Mouse (Mus musculus): ENCODE results near the gene Klhl8. TPM values are rescaled to one million over a fixed set of nuclear protein-coding genes. Genes with fewer than 3 reads are reported as not detected.

Klhl8 gene
- polyA plus RNA-seq, 1 experiment from 2014 or later: 9.7 TPM

DNA sequence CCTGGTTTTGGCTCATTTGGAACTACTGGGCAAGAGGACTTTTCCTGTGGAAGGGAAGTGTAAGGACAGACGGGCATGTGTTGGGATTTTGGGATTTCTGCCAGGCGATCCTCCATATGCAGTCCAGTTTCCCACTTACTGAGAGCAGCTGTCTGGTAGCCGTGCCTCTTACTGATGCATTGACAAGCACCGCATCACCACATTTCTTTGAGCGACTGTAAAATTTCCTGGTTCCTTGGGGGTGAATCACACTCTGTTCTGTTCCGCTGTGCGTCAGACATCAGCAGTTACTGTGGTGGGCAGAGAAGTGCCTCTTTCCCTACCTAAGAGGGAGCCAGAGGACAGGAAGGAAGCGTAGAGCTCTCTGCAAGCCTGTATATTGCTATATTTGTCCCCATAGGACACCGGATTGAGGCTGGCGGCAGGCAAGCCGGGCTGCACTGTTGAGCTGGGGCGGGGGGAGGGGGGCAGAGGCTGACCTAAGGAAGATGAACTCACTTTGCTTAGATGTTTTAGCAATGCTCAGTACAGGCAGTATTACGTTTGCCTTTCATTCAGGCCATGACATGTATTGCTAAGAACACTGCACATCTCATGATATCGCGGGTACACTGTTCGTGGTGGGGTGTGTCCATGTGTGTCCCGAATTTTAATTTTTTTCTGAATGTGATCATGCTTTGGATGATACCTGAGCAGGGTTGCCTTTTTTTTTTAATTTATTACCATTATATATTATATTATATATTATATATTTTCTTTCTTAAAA is 56.8 kb downstream of the Klhl8 start:
- 87% methylated on average over 17 of the region's 17 CpGs for WGBS

DNA sequence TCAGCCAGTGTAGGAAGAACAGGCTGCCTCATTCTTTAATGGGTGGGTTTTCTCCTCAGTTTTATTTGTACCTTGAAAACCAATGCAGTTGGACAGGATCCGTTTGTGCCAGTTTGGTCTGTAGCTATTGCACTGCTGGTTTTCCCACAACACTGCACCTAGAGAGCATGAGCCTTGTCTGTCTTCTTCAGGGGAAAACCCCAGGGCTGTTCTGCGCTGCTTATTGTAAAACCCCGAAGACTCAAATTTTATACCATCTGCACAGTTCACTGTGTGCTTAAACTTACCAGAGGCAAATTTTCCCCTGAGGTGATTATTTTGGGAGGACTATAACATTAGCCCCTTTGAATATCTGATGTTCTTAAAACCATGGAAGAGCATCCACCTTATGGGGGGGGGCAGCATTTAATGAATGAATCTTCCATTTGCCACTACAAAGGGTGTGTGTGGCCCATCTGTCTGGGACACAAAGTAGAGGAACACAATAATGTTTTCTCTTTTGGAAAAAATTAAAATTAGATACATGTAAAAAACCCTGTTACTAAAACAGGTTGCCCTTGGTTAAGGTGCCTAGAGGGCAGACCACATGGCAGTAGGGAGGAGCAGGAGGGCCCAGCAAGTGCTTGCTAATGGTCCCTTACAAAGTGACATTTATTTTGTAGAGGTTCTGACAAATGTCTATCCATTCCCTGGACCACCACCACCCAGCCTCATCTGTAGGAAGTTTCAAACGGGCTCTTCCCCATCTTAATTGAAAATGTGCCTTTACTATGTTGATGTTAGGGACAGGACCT is 58.1 kb downstream of the Klhl8 start:
- no peak for DNase-seq (ENCODE audit: low spot score)
- H3K27ac ChIP-seq: no peak overlapping the region

More for the DNA sequence above, 56.8 kb downstream of the Klhl8 start:
- DNase-seq (ENCODE audit: low spot score): no peak
- Histone ChIP-seq H3K4me3 (no peak overlapping the region), H3K27me3 (ENCODE audit: low read depth, poor library complexity, severe bottlenecking) (no peaks in the 10 kb centered on the region), H3K36me3 (peaks cover 24% of the 10 kb centered on the region), H3K4me1 (peaks cover 5% of the 10 kb centered on the region; the same call in 1 of the 2 replicates), H3K9me3 (replicated peaks) (no peaks in the 10 kb centered on the region), H3K27ac (no peak overlapping the region)

DNA sequence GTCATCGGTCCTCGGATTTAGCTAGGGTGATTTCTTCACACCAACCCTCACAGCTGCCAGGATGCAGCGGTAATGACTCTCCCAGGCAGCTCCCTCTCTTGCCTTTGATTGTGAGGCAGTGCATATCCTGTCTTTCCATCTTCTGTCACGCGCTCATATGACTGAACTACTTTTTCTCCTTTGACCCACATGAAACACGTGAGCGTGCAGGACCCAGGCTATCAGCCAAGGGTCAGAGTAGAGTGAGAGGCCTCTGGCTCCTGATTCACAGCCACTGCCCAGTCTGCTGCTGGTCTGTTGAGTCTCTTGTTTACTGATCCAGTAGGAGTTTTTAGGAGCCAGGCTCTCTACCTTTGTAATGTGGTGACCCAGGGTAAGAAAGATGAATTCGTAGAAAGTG is 62.5 kb downstream of the Klhl8 start:
- Histone ChIP-seq H3K36me3 (peaks cover 43% of the 10 kb centered on the region), H3K27ac (no peak overlapping the region), H3K4me3 (no peak overlapping the region), H3K27me3 (ENCODE audit: low read depth, poor library complexity, severe bottlenecking) (no peaks in the 10 kb centered on the region), H3K4me1 (peaks cover 27% of the 10 kb centered on the region), H3K9me3 (replicated peaks) (no peaks in the 10 kb centered on the region)
- 89% methylated on average over 8 of the region's 8 CpGs for WGBS
- DNase-seq (ENCODE audit: low spot score): no peak

More for the DNA sequence above, 58.1 kb downstream of the Klhl8 start:
- Histone ChIP-seq H3K4me3 (no peak overlapping the region), H3K9me3 (replicated peaks) (no peaks in the 10 kb centered on the region), H3K4me1 (peaks cover 6% of the 10 kb centered on the region; the same call in 1 of the 2 replicates), H3K36me3 (peaks cover 33% of the 10 kb centered on the region), H3K27me3 (ENCODE audit: low read depth, poor library complexity, severe bottlenecking) (no peaks in the 10 kb centered on the region)
- WGBS: 86% methylated on average over 4 of the region's 4 CpGs

DNA sequence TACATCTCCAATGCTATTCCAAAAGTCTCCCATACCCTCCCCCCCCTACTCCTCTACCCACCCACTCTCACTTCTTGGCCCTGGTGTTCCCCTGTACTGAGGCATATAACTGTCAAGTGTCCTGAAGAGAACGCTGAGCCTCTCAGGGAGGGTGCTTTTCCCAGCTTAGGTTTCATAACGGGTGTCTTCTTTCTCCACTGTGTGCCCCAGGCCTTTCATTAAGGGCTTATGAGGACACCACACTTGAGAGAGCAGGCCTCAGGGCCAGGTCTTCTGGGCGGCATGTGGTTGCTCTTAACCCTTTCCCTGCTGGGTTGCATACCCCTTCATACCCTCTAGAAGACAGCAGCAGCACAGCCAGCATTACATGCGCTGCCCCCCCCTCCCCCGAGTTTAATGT is 64.5 kb downstream of the Klhl8 start:
- H3K27ac ChIP-seq: no peak overlapping the region
- H3K9me3 ChIP-seq (replicated peaks): no peaks in the 10 kb centered on the region
- peaks cover 29% of the 10 kb centered on the region for H3K4me1 ChIP-seq
- H3K36me3 ChIP-seq: peaks cover 52% of the 10 kb centered on the region
- H3K4me3 ChIP-seq: no peak overlapping the region
- WGBS: 58% methylated on average over 5 of the region's 5 CpGs
- H3K27me3 ChIP-seq (ENCODE audit: low read depth, poor library complexity, severe bottlenecking): no peaks in the 10 kb centered on the region
- no peak for DNase-seq (ENCODE audit: low spot score)

DNA sequence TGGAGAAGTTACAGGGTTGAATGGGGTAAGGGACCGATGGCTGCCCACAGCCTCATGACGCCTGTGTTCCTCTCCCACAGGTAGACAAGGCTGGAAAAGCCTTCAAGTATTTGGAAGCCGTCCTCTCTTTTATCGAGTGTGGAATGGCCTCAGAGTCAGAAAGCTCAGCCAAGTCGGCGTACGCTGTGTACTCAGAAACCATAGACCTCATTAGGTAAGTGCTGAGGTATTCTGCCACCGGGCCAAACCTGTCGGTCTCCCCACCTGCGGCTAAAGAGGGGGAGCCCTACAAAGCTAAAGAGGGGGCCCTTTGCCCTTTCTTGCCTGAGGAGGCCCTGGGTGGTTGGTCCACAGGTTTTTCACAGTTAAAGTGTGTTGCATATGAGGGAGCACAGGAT is 64.9 kb downstream of the Klhl8 start:
- H3K4me1 ChIP-seq: peaks cover 29% of the 10 kb centered on the region
- H3K27me3 ChIP-seq (ENCODE audit: low read depth, poor library complexity, severe bottlenecking): no peaks in the 10 kb centered on the region
- DNase-seq (ENCODE audit: low spot score): no peak
- no peaks in the 10 kb centered on the region for H3K9me3 ChIP-seq (replicated peaks)
- H3K36me3 ChIP-seq: peaks cover 48% of the 10 kb centered on the region
- H3K27ac ChIP-seq: 0 out of 2 replicates have a peak overlapping the region, but pooled peaks have one; percentile 26
- no peak overlapping the region for H3K4me3 ChIP-seq
- 95% methylated on average over 10 of the region's 10 CpGs for WGBS

DNA sequence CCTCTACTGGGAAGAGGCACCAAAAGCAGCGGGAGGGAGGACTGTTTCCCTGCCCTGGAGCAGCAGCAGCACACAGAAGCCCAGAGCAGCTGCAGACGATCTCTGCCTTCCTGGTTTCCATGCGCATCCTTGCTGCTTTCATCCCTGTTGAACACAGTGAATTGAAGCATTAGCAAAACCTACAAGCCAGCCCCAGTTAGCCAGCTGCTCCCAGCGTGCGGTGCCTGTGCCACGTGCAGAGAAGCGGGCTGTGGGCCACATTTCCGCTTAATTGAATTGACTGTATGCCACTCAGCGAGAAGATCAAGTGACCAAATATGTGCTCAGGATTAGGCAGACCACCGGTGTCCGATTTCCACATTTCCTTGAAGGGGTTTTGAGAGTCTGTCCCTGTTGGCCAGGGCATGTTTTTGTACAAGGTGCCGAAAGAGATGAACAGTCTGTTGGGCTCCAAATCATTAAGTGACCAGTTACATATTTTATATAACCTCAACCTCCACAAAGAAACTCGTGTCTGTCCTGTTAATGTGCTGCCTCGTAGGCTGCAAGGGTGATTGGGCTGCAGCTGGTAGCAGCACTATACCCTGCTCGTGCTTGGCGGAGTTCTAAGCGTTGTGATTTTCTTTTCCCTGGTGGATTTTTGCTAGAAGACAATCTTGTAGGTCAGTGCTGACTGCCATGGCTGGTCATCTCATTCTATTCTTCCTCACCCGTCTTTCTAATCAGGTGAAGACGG is 65.5 kb downstream of the Klhl8 start:
- Histone ChIP-seq H3K36me3 (peaks cover 43% of the 10 kb centered on the region), H3K4me3 (no peak overlapping the region), H3K4me1 (peaks cover 29% of the 10 kb centered on the region), H3K27ac (0 out of 2 replicates have a peak overlapping the region, but pooled peaks have one; percentile 26), H3K27me3 (ENCODE audit: low read depth, poor library complexity, severe bottlenecking) (no peaks in the 10 kb centered on the region), H3K9me3 (replicated peaks) (no peaks in the 10 kb centered on the region)
- WGBS: 80% methylated on average over 19 of the region's 19 CpGs
- DNase-seq (ENCODE audit: low spot score): peak; percentile 49

DNA sequence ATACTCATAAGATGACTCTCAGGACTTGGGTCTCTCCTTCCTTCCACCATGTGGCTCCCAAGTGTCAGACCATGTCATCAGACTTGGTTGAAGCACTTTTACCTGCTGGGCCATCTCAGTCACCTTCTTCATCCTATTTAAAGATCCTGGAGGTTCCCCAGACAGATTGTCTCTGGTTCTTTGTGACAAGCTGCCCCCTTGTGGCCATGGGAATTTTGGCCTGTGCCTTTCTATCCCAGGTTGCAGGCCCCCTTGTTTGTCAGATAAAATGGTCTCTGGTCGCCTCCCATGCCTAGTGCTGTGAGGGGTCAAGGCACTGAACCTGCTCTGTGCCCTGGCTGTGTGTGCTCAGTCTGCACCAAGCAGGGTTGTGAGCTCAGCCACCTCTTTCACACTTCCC is 67.1 kb downstream of the Klhl8 start:
- Histone ChIP-seq H3K4me3 (no peak overlapping the region), H3K36me3 (peaks cover 30% of the 10 kb centered on the region), H3K9me3 (replicated peaks) (no peaks in the 10 kb centered on the region), H3K27ac (no peak overlapping the region; the same call in 1 of the 2 replicates), H3K4me1 (peaks cover 32% of the 10 kb centered on the region), H3K27me3 (ENCODE audit: low read depth, poor library complexity, severe bottlenecking) (no peaks in the 10 kb centered on the region)
- 39% methylated on average over 1 of the region's 1 CpGs for WGBS
- peak; percentile 68 for DNase-seq (ENCODE audit: low spot score)

DNA sequence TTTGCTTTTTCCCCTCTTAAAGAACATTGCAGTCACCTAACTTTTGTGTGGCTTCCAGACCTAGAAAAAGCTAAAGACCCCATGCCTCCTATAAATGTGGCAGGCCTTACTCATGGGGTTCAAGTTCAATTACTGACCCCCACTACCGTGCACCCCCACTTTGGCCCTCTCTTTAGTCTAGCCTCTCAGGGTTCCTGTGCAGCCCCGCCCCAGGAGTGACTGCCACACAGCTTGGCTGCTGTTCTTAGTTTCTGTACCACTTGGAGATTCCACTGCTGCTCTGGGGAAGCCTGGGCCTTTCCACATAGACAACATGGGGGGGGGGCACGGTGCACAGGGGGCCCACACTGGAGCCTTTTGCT is 71.8 kb downstream of the Klhl8 start:
- H3K4me3 ChIP-seq: no peak overlapping the region
- DNase-seq (ENCODE audit: low spot score): no peak
- 88% methylated on average over 3 of the region's 3 CpGs for WGBS
- no peaks in the 10 kb centered on the region for H3K27me3 ChIP-seq (ENCODE audit: low read depth, poor library complexity, severe bottlenecking)
- no peaks in the 10 kb centered on the region for H3K9me3 ChIP-seq (replicated peaks)
- H3K36me3 ChIP-seq: peaks cover 17% of the 10 kb centered on the region
- H3K4me1 ChIP-seq: peaks cover 23% of the 10 kb centered on the region
- no peak overlapping the region for H3K27ac ChIP-seq

DNA sequence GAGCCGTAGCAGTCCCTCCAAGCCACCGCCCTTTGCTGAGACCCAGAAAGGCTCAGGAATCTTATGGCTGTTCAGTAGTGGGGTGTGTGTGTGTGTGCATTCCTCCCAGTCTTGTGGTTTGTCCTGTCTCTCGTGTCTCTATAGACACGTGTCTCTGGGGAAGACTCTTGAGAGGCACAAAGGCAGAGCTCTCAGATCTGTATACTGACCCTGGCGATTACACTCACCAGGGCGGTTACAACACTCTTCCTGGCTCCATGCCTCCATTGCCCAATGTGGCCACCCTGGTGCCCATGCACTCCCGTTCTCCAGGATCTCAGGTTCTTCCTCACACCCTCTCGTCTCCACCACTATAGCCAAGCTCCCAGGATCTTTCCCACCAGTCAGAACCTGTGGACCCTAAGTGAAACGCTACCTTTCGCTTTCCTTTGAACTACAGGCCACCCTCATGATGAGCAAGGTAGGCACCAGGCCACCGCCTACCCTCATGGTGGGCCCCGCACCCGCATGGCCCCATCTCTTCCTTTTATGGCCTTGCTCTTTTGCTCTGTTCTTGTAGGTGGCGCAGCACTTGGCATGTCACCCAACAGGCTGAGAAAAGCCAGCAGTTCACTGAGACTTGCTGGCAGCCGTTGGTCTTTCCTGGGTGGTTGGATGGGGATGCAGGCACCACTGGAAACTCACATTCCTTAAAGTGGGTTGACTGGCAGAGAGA is 72.4 kb downstream of the Klhl8 start:
- no peaks in the 10 kb centered on the region for H3K27me3 ChIP-seq (ENCODE audit: low read depth, poor library complexity, severe bottlenecking)
- no peak for DNase-seq (ENCODE audit: low spot score)
- H3K36me3 ChIP-seq: peaks cover 23% of the 10 kb centered on the region
- 91% methylated on average over 15 of the region's 15 CpGs for WGBS
- no peak overlapping the region for H3K4me3 ChIP-seq
- no peak overlapping the region for H3K27ac ChIP-seq
- H3K9me3 ChIP-seq (replicated peaks): no peaks in the 10 kb centered on the region
- peaks cover 23% of the 10 kb centered on the region for H3K4me1 ChIP-seq

DNA sequence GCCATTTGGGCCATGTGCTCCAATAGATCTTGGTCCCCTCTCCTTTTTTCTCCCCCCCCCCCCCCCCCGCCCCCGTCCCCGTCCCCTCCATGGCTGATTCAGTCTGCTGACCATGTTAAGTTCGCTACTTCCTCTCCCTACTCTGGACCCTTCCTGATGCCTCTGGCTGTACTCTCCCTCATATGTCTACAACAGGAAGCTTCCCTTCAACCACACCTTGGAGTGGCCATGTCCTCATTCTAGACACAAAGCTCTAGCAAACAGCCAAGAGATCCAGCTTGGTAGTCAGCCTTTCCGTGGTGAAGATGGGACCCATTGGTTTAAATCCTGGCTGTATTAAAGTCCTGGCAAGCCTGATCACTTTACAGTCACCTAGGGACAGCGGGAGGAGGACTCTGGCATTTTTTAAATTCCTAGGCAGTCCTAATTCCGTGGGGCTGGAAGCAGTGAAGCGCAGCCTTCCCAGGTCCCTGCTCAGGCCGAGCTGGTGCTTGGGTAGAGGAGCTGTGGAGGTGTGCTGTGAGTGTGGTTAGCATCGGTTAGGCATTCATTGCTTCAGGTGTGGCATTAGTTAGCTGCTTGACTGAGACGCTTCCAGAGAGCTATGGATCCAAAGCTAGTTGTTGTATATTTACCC is 74.8 kb downstream of the Klhl8 start:
- 69% methylated on average over 10 of the region's 11 CpGs for WGBS
- H3K27me3 ChIP-seq (ENCODE audit: low read depth, poor library complexity, severe bottlenecking): no peaks in the 10 kb centered on the region
- DNase-seq (ENCODE audit: low spot score): no peak
- H3K36me3 ChIP-seq: peaks cover 15% of the 10 kb centered on the region
- H3K4me3 ChIP-seq: no peak overlapping the region
- no peaks in the 10 kb centered on the region for H3K9me3 ChIP-seq (replicated peaks)
- H3K27ac ChIP-seq: no peak overlapping the region
- H3K4me1 ChIP-seq: peaks cover 27% of the 10 kb centered on the region

DNA sequence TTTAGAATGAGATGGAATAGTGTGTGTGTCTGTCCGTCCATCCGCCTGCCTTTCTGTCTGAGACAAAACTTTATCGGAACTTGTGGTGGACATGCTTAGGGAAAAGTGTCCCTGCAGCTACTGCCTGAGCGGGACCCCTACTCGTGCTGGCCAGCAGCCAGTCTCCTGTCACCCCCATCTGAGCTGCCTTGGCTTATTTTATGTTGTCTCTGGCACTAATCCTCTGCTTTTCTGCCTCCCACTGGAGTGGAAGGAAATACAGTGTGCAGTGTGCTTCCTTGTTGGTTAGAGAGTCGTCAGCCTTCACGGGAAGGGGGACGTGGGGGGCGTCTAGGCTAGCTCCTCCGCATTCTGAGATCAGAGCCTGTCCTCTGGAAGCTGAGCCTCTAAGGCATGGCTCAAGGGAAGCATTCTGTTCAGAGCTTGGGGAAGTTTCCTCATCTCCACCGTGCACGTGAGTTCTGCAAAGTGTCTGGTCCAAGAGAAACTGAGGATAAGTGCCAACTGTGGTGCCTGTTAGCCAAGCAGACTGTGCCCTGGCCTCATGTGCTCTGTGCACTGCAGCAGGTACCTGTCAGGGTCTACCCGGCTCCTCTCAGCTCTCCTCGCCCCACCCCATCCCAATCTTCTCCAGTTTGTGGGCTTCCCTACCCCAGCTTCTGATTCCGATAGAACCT is 75.5 kb downstream of the Klhl8 start:
- Histone ChIP-seq H3K27ac (no peak overlapping the region), H3K36me3 (peaks cover 16% of the 10 kb centered on the region), H3K27me3 (ENCODE audit: low read depth, poor library complexity, severe bottlenecking) (no peaks in the 10 kb centered on the region), H3K4me3 (no peak overlapping the region), H3K9me3 (replicated peaks) (no peaks in the 10 kb centered on the region), H3K4me1 (peaks cover 27% of the 10 kb centered on the region)
- no peak for DNase-seq (ENCODE audit: low spot score)
- 91% methylated on average over 15 of the region's 15 CpGs for WGBS
